Mouse (Mus musculus): ENCODE measurements around the gene Rsu1.

The Rsu1 gene

GRCm38 (mm10) chr2:13038772-13039171 lies 232.4 kb downstream of the Rsu1 start:
- DNase-seq: no peak
